ENCODE assay signal across 7 mouse cellular contexts in genomic region chr8:84185117-84185516, GRCm38 (mm10). TPM values are rescaled to one million over a fixed set of nuclear protein-coding genes. Genes with fewer than 3 reads are reported as not detected.
DNase-seq lines count a peak whose midpoint lies in the region; ATAC-seq and TF ChIP-seq lines count a peak whose summit lies in the region.

TSS of gene Nanos3 (minus strand) at chr8:84185217.

- TF ChIP-seq CTCF in lung, embryonic 14.5 days (IDR thresholded peaks at IDR 0.05; ENCODE audit: low read depth): no peak
- no peak for TF ChIP-seq CTCF in embryonic fibroblast, embryonic 13.5 days (IDR thresholded peaks at IDR 0.05; ENCODE audit: borderline replicate concordance, insufficient read depth, low read length)
- TF ChIP-seq CTCF in olfactory bulb, adult 2 months (IDR thresholded peaks at IDR 0.05; ENCODE audit: insufficient read depth, low read depth, low read length): no peak

- H3K36me3 ChIP-seq in lung, embryonic 14.5 days (ENCODE audit: insufficient read depth): no peaks in the 10 kb centered on the region
- peaks cover 6% of the 10 kb centered on the region; the same call in 1 of the 2 replicates for H3K36me3 ChIP-seq in limb, embryonic 10.5 days

- H3K27me3 ChIP-seq in lung, embryonic 14.5 days (ENCODE audit: insufficient read depth, low read length): no peaks in the 10 kb centered on the region
- H3K27me3 ChIP-seq in limb, embryonic 10.5 days (ENCODE audit: low read depth, poor library complexity, severe bottlenecking): peaks cover 8% of the 10 kb centered on the region

- H3K9me3 ChIP-seq in lung, embryonic 14.5 days (ENCODE audit: low read depth, low read length): no peaks in the 10 kb centered on the region
- no peaks in the 10 kb centered on the region for H3K9me3 ChIP-seq in limb, embryonic 10.5 days (replicated peaks)

- ATAC-seq in lung, embryonic 14.5 days (ENCODE audit: insufficient read depth): no peak

- DNase-seq in lung, embryonic 14.5 days: no peak
- no peak for DNase-seq in lung, postnatal 25 days (ENCODE audit: low spot score)
- DNase-seq in limb, embryonic 10.5 days (ENCODE audit: low spot score): no peak
- no peak for DNase-seq in adrenal gland, postnatal 4 days (ENCODE audit: low spot score in 2 of 2)
- no peak for DNase-seq in MN1 (ENCODE audit: low spot score)

- H3K27ac ChIP-seq in lung, embryonic 14.5 days (ENCODE audit: low read depth): peak within 1 kb of the TSS; percentile 91; the same call in 1 of the 2 replicates
- no peak within 1 kb of the TSS for H3K27ac ChIP-seq in embryonic fibroblast, embryonic 13.5 days (ENCODE audit: insufficient read depth, low read length)
- H3K27ac ChIP-seq in limb, embryonic 10.5 days: peak within 1 kb of the TSS; percentile 100
- no peak within 1 kb of the TSS for H3K27ac ChIP-seq in olfactory bulb, adult 2 months (ENCODE audit: insufficient read depth, low read depth, low read length)

- peak within 1 kb of the TSS; percentile 94 for H3K4me2 ChIP-seq in lung, embryonic 14.5 days

- peak within 1 kb of the TSS; percentile 97 for H3K9ac ChIP-seq in lung, embryonic 14.5 days

- 93% methylated on average over 7 of the region's 7 CpGs for WGBS in lung, embryonic 14.5 days
- 93% methylated on average over 7 of the region's 7 CpGs for WGBS in limb, embryonic 10.5 days
- 97% methylated on average over 7 of the region's 7 CpGs for WGBS in olfactory bulb, adult 2 months

- peak within 1 kb of the TSS; percentile 82 for H3K4me3 ChIP-seq in lung, embryonic 14.5 days (ENCODE audit: low read depth, low read length)
- peak within 1 kb of the TSS; percentile 27; the same call in 1 of the 2 replicates for H3K4me3 ChIP-seq in embryonic fibroblast, embryonic 13.5 days (ENCODE audit: insufficient read depth, low read length)
- H3K4me3 ChIP-seq in limb, embryonic 10.5 days: peak within 1 kb of the TSS; percentile 96
- H3K4me3 ChIP-seq in olfactory bulb, adult 2 months (ENCODE audit: insufficient read depth, low read depth, low read length): peak within 1 kb of the TSS; percentile 91

- TF ChIP-seq POLR2A in embryonic fibroblast, embryonic 13.5 days (IDR thresholded peaks at IDR 0.05; ENCODE audit: low read depth, low read length): no peak
- no peak for TF ChIP-seq POLR2A in olfactory bulb, adult 2 months (IDR thresholded peaks at IDR 0.05; ENCODE audit: insufficient read depth, low read depth, low read length)

- peaks cover 21% of the 10 kb centered on the region for H3K4me1 ChIP-seq in lung, embryonic 14.5 days (ENCODE audit: insufficient read depth)
- peaks cover 2% of the 10 kb centered on the region; the same call in 1 of the 2 replicates for H3K4me1 ChIP-seq in embryonic fibroblast, embryonic 13.5 days (ENCODE audit: control insufficient read depth, insufficient read depth, low read length)
- peaks cover 63% of the 10 kb centered on the region for H3K4me1 ChIP-seq in limb, embryonic 10.5 days
- H3K4me1 ChIP-seq in olfactory bulb, adult 2 months (ENCODE audit: control insufficient read depth, insufficient read depth, low read length): peaks cover 24% of the 10 kb centered on the region

RNA-seq across cellular contexts. Expression of gene Nanos3, which starts in this region (rescaled TPM):
- 2.8 and 4.2 TPM in 2 replicates for polyA plus RNA-seq in lung, embryonic 14.5 days (2014; fragmentation: Nextera tagmentation; extraction: Ambion mirVana)
- not detected in 2 replicates for polyA plus RNA-seq in embryonic fibroblast, embryonic 13.5 days (2011; ENCODE audit: insufficient read length, low read depth, missing spikeins)
- polyA plus RNA-seq in limb, embryonic 10.5 days (2016; fragmentation: Nextera tagmentation; extraction: Ambion mirVana): 3.1 and 3.2 TPM in 2 replicates
- polyA plus RNA-seq in olfactory bulb, adult 2 months (2012; ENCODE audit: insufficient read depth, insufficient read length, low replicate concordance, missing spikeins): not detected in 2 replicates
- 1 to 10 TPM; 3.1 to 4.3 TPM for total RNA-seq in adrenal gland, postnatal 4 days (2021)

Comparison
In these comparisons a context has a peak if more than half of its experiments do, and no peak if none do; other contexts are left out.
1. H3K27ac ChIP-seq: peak in lung, embryonic 14.5 days (single experiment) and limb, embryonic 10.5 days (single experiment); none in embryonic fibroblast, embryonic 13.5 days (single experiment) and olfactory bulb, adult 2 months (single experiment).
2. H3K4me3 ChIP-seq: peak in every context shown above with its lines; median percentile 96 in limb, embryonic 10.5 days; 91 in olfactory bulb, adult 2 months; 82 in lung, embryonic 14.5 days; 27 in embryonic fibroblast, embryonic 13.5 days.